ENCODE assay signal across 10 mouse cellular contexts in the genomic region with DNA sequence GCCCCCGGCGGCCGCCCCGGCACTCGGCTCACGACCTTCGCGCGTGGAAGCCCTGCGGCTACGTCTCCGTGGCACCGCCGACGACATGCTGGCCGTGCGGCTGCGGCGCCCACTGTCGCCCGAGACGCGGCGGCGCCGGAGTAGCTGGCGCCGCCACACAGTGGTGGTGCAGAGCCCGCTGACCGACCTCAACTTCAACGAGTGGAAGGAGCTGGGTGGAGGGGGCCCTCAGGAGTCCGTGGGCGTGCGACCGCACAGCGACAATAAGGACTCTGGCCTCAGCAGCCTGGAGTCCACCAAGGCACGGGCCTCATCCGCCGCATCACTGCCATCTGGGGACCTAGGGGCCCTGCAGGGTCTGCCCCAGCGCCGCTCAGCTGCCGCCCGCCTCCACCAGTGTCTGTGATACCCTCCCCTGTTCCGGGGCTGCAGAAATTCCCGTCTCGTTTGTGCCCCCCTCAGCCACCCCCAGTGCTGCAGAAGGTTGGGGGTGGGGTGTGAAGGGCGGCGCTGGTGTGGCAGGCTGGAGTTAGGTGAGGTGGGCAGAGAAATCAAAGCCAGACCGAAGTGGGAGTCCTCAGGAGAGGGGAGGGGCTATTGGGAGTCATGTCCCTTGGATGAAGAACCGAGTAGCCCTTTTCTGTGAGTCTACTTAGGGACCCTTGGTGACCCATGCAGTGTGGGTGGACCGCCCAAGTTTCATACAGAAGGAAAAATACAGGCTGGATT. TPM values are rescaled to one million over a fixed set of nuclear protein-coding genes. Genes with fewer than 3 reads are reported as not detected.
DNase-seq lines count a peak whose midpoint lies in the region; ATAC-seq and TF ChIP-seq lines count a peak whose summit lies in the region.
"Had no signal": no experiment of that assay in that cellular context is flagged by ENCODE, and none has a peak within 500 bp of the region (broad histone marks: within the 10 kb centered on the region; RNA-seq: fewer than 3 reads in every experiment).

No protein-coding gene starts in this region.

- peaks cover 0 to 11% of the 10 kb centered on the region in 2 experiments; a peak in 2 of 4 replicates for H3K4me1 ChIP-seq in heart, embryonic 14.5 days (ENCODE audit: control insufficient read depth in 2 of 2, insufficient read depth in 2 of 2, low read length in 2 of 2)
- no peaks in the 10 kb centered on the region for H3K4me1 ChIP-seq in heart, adult 2 months (ENCODE audit: control insufficient read depth, insufficient read depth, low read length)
- H3K4me1 ChIP-seq in embryonic facial prominence, embryonic 11.5 days (ENCODE audit: control insufficient read depth, insufficient read depth, low read length), result peaks cover 10% of the 10 kb centered on the region
- H3K4me1 ChIP-seq in hindbrain, embryonic 14.5 days (replicated peaks; ENCODE audit: control insufficient read depth, insufficient read depth, low read length), result peaks cover 12% of the 10 kb centered on the region
- H3K4me1 ChIP-seq in midbrain, embryonic 14.5 days (ENCODE audit: control insufficient read depth, insufficient read depth, low read length), result peaks cover 10% of the 10 kb centered on the region

- intact Hi-C loops in heart, adult 2 months (cut with DNase I), result no loop called here

- H3K4me2 ChIP-seq in heart, embryonic 14.5 days (ENCODE audit: low read length), result peak overlapping the region; percentile 49
- peak overlapping the region; percentile 82 for H3K4me2 ChIP-seq in embryonic facial prominence, embryonic 11.5 days (ENCODE audit: low read depth, low read length)
- peak overlapping the region; percentile 55 for H3K4me2 ChIP-seq in hindbrain, embryonic 14.5 days (replicated peaks)
- H3K4me2 ChIP-seq in midbrain, embryonic 14.5 days (ENCODE audit: low read length), result peak overlapping the region; percentile 57

- no peaks in the 10 kb centered on the region for H3K9me3 ChIP-seq in heart, embryonic 14.5 days (ENCODE audit: control insufficient read depth, low read length)
- H3K9me3 ChIP-seq in embryonic facial prominence, embryonic 11.5 days (replicated peaks; ENCODE audit: control insufficient read depth, low read length), result no peaks in the 10 kb centered on the region
- H3K9me3 ChIP-seq in hindbrain, embryonic 14.5 days (ENCODE audit: control insufficient read depth, low read length), result no peaks in the 10 kb centered on the region
- H3K9me3 ChIP-seq in midbrain, embryonic 14.5 days (ENCODE audit: control insufficient read depth, low read length), result no peaks in the 10 kb centered on the region

- no peak for TF ChIP-seq EP300 in heart, adult 2 months (IDR thresholded peaks at IDR 0.05; ENCODE audit: insufficient read depth, low read depth, low read length)

- no peaks in the 10 kb centered on the region for H3K79me2 ChIP-seq in heart, adult 2 months (replicated peaks; ENCODE audit: control insufficient read depth, insufficient read depth, low read length)

- peak overlapping the region; percentile 34; the same call in 1 of the 2 replicates for H3K9ac ChIP-seq in heart, embryonic 14.5 days (ENCODE audit: low read length)
- no peak overlapping the region for H3K9ac ChIP-seq in heart, adult 2 months (ENCODE audit: low read depth, low read length)
- peak overlapping the region; percentile 48 for H3K9ac ChIP-seq in embryonic facial prominence, embryonic 11.5 days (replicated peaks; ENCODE audit: low read length)
- peak overlapping the region; percentile 40 for H3K9ac ChIP-seq in hindbrain, embryonic 14.5 days
- peak overlapping the region; percentile 26; the same call in 1 of the 2 replicates for H3K9ac ChIP-seq in midbrain, embryonic 14.5 days (replicated peaks; ENCODE audit: low read length)

- H3K4me3 ChIP-seq in heart, embryonic 14.5 days (ENCODE audit: control insufficient read depth in 1 of 2, insufficient read depth in 1 of 2, low read depth in 1 of 2, low read length in 2 of 2), result peak overlapping the region in 1 of 2 experiments; percentile 23; a peak in 2 of 4 replicates
- no peak overlapping the region for H3K4me3 ChIP-seq in heart, adult 2 months
- peak overlapping the region; percentile 36 for H3K4me3 ChIP-seq in embryonic facial prominence, embryonic 11.5 days (ENCODE audit: low read depth, low read length)
- H3K4me3 ChIP-seq in hindbrain, embryonic 14.5 days (replicated peaks; ENCODE audit: low read length), result peak overlapping the region; percentile 30
- H3K4me3 ChIP-seq in midbrain, embryonic 14.5 days (replicated peaks; ENCODE audit: low read depth, low read length), result peak overlapping the region; percentile 30

- no peak for TF ChIP-seq POLR2A in heart, adult 2 months (IDR thresholded peaks at IDR 0.05; ENCODE audit: insufficient read depth, low read depth, low read length)

- no peak overlapping the region for H3K27ac ChIP-seq in heart, embryonic 14.5 days (replicated peaks in 1 of 2; ENCODE audit: control insufficient read depth in 1 of 2, insufficient read depth in 1 of 2, low read depth in 2 of 2, low read length in 2 of 2)
- no peak overlapping the region for H3K27ac ChIP-seq in heart, adult 2 months
- no peak overlapping the region for H3K27ac ChIP-seq in embryonic facial prominence, embryonic 11.5 days (replicated peaks; ENCODE audit: low read depth, low read length)
- no peak overlapping the region for H3K27ac ChIP-seq in hindbrain, embryonic 14.5 days
- H3K27ac ChIP-seq in midbrain, embryonic 14.5 days (replicated peaks; ENCODE audit: low read depth, low read length), result no peak overlapping the region

- no peak for DNase-seq in heart, adult 2 months
- no peak for DNase-seq in embryonic facial prominence, embryonic 11.5 days (ENCODE audit: low spot score)
- DNase-seq in hindbrain, embryonic 14.5 days (ENCODE audit: low spot score), result no peak
- peak; percentile 54 for DNase-seq in midbrain, embryonic 14.5 days
- DNase-seq in adrenal gland, adult 18-20 months (ENCODE audit: low spot score in 2 of 2), result no peak
- DNase-seq in adrenal gland, adult 8-10 months, result no peak
- DNase-seq in thymus, postnatal 0 days (ENCODE audit: low spot score), result no peak

- peaks cover 10% of the 10 kb centered on the region for H3K27me3 ChIP-seq in heart, embryonic 14.5 days (ENCODE audit: control insufficient read depth, insufficient read depth, low read length)
- no peaks in the 10 kb centered on the region for H3K27me3 ChIP-seq in heart, adult 2 months (ENCODE audit: control insufficient read depth, insufficient read depth, low read length)
- H3K27me3 ChIP-seq in embryonic facial prominence, embryonic 11.5 days (ENCODE audit: control insufficient read depth, insufficient read depth, low read length), result peaks cover 32% of the 10 kb centered on the region
- peaks cover 53% of the 10 kb centered on the region for H3K27me3 ChIP-seq in hindbrain, embryonic 14.5 days (ENCODE audit: control insufficient read depth, insufficient read depth, low read length)
- H3K27me3 ChIP-seq in midbrain, embryonic 14.5 days (ENCODE audit: control insufficient read depth, insufficient read depth, low read length), result peaks cover 46% of the 10 kb centered on the region

- ATAC-seq in heart, embryonic 14.5 days (ENCODE audit: insufficient number of reproducible peaks, insufficient read depth, low FRiP score, low read depth), result peak; percentile 9; the same call in 1 of the 2 replicates
- ATAC-seq in embryonic facial prominence, embryonic 11.5 days (replicated peaks; ENCODE audit: insufficient number of reproducible peaks, low FRiP score, low TSS enrichment, low read depth), result no peak; the same call in 1 of the 2 replicates
- ATAC-seq in hindbrain, embryonic 14.5 days (ENCODE audit: low FRiP score), result 0 out of 2 replicates have a peak, but pooled peaks have one; percentile 25
- 0 out of 2 replicates have a peak, but pooled peaks have one; percentile 6 for ATAC-seq in midbrain, embryonic 14.5 days (ENCODE audit: low FRiP score, low TSS enrichment)

- H3K36me3 ChIP-seq in heart, embryonic 14.5 days (ENCODE audit: control insufficient read depth, insufficient read depth, low read length), result peaks cover 52% of the 10 kb centered on the region
- H3K36me3 ChIP-seq in heart, adult 2 months (ENCODE audit: control insufficient read depth, insufficient read depth, low read length), result no peaks in the 10 kb centered on the region
- no peaks in the 10 kb centered on the region for H3K36me3 ChIP-seq in embryonic facial prominence, embryonic 11.5 days (replicated peaks; ENCODE audit: control insufficient read depth, insufficient read depth, low read depth, low read length)
- peaks cover 21% of the 10 kb centered on the region for H3K36me3 ChIP-seq in hindbrain, embryonic 14.5 days (replicated peaks; ENCODE audit: control insufficient read depth, insufficient read depth)
- H3K36me3 ChIP-seq in midbrain, embryonic 14.5 days (ENCODE audit: control insufficient read depth, insufficient read depth, low read length), result peaks cover 13% of the 10 kb centered on the region

- 42% methylated on average over 51 of the region's 51 CpGs for WGBS in heart, embryonic 14.5 days
- 88% methylated on average over 51 of the region's 51 CpGs for WGBS in heart, adult 2 months
- 10% methylated on average over 42 of the region's 51 CpGs for WGBS in embryonic facial prominence, embryonic 11.5 days
- WGBS in hindbrain, embryonic 14.5 days, result 9% methylated on average over 49 of the region's 51 CpGs
- WGBS in midbrain, embryonic 14.5 days, result 4% methylated on average over 49 of the region's 51 CpGs

- no peak for TF ChIP-seq CTCF in heart, adult 2 months (IDR thresholded peaks at IDR 0.05)

RNA-seq across cellular contexts. Expression of a gene that starts 0.7 kb away (rescaled TPM):
- 0.19 TPM in 1 of 2 replicates, not detected in the other for polyA plus RNA-seq in heart, embryonic 14.5 days (2014; fragmentation: Nextera tagmentation; extraction: Ambion mirVana)
- not detected for total RNA-seq in heart, adult 2 months (2021)
- polyA plus RNA-seq in heart, adult 2 months (2012; rRNA removed), result not detected in 2 replicates
- polyA plus RNA-seq in embryonic facial prominence, embryonic 11.5 days (2014; fragmentation: Nextera tagmentation; extraction: Ambion mirVana), result not detected in 2 replicates
- polyA plus RNA-seq in hindbrain, embryonic 14.5 days (2014; fragmentation: Nextera tagmentation; extraction: Ambion mirVana), result 0.41 TPM in 1 of 2 replicates, not detected in the other
- polyA plus RNA-seq in midbrain, embryonic 14.5 days (2014; fragmentation: Nextera tagmentation; extraction: Ambion mirVana), result 0.51 TPM in 1 of 2 replicates, not detected in the other
- under 1 TPM; 0.19 to 0.20 TPM for total RNA-seq in adrenal gland, adult 18-20 months (2021)
- total RNA-seq in adrenal gland, adult 8-10 months (2022), result under 1 TPM in 3 of 4 experiments, not detected in 1; 0.35 to 0.80 (median 0.45) TPM
- 0.09 and 0.12 TPM in 2 replicates for polyA plus RNA-seq in thymus, postnatal 0 days (2015; fragmentation: Nextera tagmentation; extraction: Ambion mirVana)
- total RNA-seq: granulocyte monocyte progenitor cell, adult 5-6 weeks; liver, adult 2 months had no signal
- polyA plus RNA-seq: liver, adult 2 months had no signal
